Mouse (Mus musculus): ENCODE measurements around the gene Ms4a13. TPM values are rescaled to one million over a fixed set of nuclear protein-coding genes. Genes with fewer than 3 reads are reported as not detected.
A peak's percentile ranks its signal among the peaks of the same experiment; 100 is the strongest.

The Ms4a13 gene
- total RNA-seq (2021), result not detected
- not detected in 2 replicates for polyA plus RNA-seq (2012; rRNA removed)
- long read RNA-seq, result 0 reads

DNA sequence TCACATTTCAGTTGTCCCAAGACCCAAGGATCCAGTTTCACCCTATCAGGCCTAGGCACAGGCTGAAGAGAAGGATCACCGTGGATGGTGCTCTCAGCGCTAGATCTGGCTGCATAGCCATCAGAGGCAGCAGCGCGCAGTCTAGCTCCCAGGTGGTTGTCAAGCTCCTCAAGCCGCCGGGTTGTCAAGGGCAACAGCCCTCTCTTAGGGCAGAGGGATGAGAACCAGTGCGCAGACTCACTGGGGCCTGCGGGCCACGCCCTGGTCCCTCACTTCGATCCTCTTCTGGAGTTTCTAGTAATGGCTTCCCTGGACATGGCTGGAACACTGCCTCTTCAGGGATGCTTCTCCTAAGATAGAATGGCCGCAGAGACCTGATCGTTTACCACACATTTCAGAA, at the start of gene Ms4a13:
Ms4a13 (minus strand) TSS at position 192 of the 400 bp plus-strand sequence.
- Histone ChIP-seq H3K79me2 (replicated peaks; ENCODE audit: control insufficient read depth, insufficient read depth, low read length) (no peaks in the 10 kb centered on the region), H3K9ac (ENCODE audit: low read depth, low read length) (no peak within 1 kb of the TSS), H3K27me3 (ENCODE audit: control insufficient read depth, insufficient read depth, low read length) (no peaks in the 10 kb centered on the region)

DNA sequence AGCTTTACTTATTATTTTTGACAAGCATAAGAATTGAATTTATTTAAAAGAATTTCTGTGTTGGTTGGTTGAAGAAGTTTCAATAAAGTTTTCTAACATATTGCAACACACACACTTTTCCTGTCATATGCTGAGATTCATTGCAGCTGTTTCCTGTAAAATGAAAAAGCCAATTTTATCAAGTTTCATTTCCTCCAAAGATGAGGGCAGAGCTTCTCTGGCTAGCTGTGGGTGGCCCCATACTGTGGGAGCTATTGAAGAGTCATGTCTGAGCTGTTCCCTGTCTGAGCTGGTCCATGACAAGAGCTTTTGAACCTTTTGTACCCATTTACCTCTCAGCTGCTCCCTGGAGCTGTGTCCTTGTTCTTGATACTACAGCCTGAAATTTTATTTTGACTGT, 47.7 kb upstream of the Ms4a13 start:
- H3K36me3 ChIP-seq (ENCODE audit: control insufficient read depth, insufficient read depth, low read length), result no peaks in the 10 kb centered on the region
- DNase-seq, result peak in 1 of 2 experiments; percentile 39
- peaks cover 1% of the 10 kb centered on the region; the same call in 1 of the 2 replicates for H3K4me1 ChIP-seq (ENCODE audit: control insufficient read depth, insufficient read depth, low read length)
- H3K27me3 ChIP-seq (ENCODE audit: control insufficient read depth, insufficient read depth, low read length), result no peaks in the 10 kb centered on the region
- no peak overlapping the region for H3K4me3 ChIP-seq
- no peak overlapping the region for H3K27ac ChIP-seq
- intact Hi-C loops (cut with DNase I), result no loop called here
- TF ChIP-seq CTCF (IDR thresholded peaks at IDR 0.05), result no peak
- TF ChIP-seq POLR2A (IDR thresholded peaks at IDR 0.05; ENCODE audit: insufficient read depth, low read depth, low read length), result 0 out of 2 replicates have a peak, but pooled peaks have one; percentile 23
- TF ChIP-seq EP300 (IDR thresholded peaks at IDR 0.05; ENCODE audit: insufficient read depth, low read depth, low read length), result no peak
- no peaks in the 10 kb centered on the region for H3K79me2 ChIP-seq (replicated peaks; ENCODE audit: control insufficient read depth, insufficient read depth, low read length)
- H3K9ac ChIP-seq (ENCODE audit: low read depth, low read length), result no peak overlapping the region

More for the DNA sequence above, at the start of gene Ms4a13:
- Histone ChIP-seq H3K27ac (no peak within 1 kb of the TSS), H3K36me3 (ENCODE audit: control insufficient read depth, insufficient read depth, low read length) (no peaks in the 10 kb centered on the region), H3K4me3 (no peak within 1 kb of the TSS), H3K4me1 (ENCODE audit: control insufficient read depth, insufficient read depth, low read length) (no peaks in the 10 kb centered on the region)
- TF ChIP-seq EP300 (IDR thresholded peaks at IDR 0.05; ENCODE audit: insufficient read depth, low read depth, low read length), result no peak
- no peak for TF ChIP-seq CTCF (IDR thresholded peaks at IDR 0.05)
- no peak for TF ChIP-seq POLR2A (IDR thresholded peaks at IDR 0.05; ENCODE audit: insufficient read depth, low read depth, low read length)
- intact Hi-C loops (cut with DNase I), result no loop called here
- 68% methylated on average over 12 of the region's 12 CpGs for WGBS
- DNase-seq, result no peak

DNA sequence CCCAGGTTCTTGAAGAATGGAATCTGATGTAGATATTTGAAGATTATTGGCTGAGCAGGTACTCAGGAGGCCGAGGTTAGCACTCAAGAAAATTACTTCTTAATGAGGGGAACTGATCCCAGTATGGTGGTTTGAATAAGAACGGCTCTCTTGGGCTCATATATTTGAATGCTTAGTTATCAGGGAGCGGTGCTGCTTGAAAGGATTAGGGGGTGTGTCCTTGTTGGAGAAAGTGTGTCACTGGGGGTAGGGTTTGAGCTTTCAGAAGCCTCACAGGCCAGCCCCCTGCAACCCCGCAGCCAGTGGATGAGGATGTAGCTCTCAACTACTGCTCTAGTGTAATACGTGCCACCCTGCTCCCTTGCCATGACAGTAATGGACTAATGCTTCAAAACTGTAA, 46.0 kb upstream of the Ms4a13 start:
- DNase-seq, result no peak
- H3K4me3 ChIP-seq, result no peak overlapping the region
- TF ChIP-seq EP300 (IDR thresholded peaks at IDR 0.05; ENCODE audit: insufficient read depth, low read depth, low read length) (no peak), POLR2A (IDR thresholded peaks at IDR 0.05; ENCODE audit: insufficient read depth, low read depth, low read length) (no peak), CTCF (IDR thresholded peaks at IDR 0.05) (no peak)
- H3K79me2 ChIP-seq (replicated peaks; ENCODE audit: control insufficient read depth, insufficient read depth, low read length), result no peaks in the 10 kb centered on the region
- H3K4me1 ChIP-seq (ENCODE audit: control insufficient read depth, insufficient read depth, low read length), result peaks cover 1% of the 10 kb centered on the region; the same call in 1 of the 2 replicates
- H3K27ac ChIP-seq, result no peak overlapping the region
- no peak overlapping the region for H3K9ac ChIP-seq (ENCODE audit: low read depth, low read length)
- no peaks in the 10 kb centered on the region for H3K36me3 ChIP-seq (ENCODE audit: control insufficient read depth, insufficient read depth, low read length)
- intact Hi-C loops (cut with DNase I), result no loop called here
- 63% methylated on average over 5 of the region's 5 CpGs for WGBS
- H3K27me3 ChIP-seq (ENCODE audit: control insufficient read depth, insufficient read depth, low read length), result no peaks in the 10 kb centered on the region

DNA sequence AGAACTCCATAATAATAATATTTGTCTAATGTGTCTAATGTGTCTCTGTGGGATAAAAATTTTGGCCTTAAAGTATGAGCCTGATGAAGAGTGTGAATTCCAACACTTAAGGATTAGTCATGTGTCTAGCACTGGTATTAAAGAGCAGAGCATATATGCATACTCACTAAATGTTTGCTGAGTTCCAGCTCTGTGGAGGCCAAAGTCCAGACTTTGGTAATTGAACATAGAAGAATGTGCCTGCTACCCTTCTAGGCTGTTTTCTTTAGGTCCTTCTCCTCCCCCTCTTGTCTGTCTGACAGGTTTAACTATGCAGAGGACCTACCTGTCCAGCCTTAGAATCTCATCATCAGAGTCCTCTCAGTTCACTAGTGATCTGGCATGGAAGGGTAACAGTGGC, 39.3 kb upstream of the Ms4a13 start:
- H3K27ac ChIP-seq, result no peak overlapping the region
- intact Hi-C loops (cut with DNase I), result no loop called here
- no peak for DNase-seq

DNA sequence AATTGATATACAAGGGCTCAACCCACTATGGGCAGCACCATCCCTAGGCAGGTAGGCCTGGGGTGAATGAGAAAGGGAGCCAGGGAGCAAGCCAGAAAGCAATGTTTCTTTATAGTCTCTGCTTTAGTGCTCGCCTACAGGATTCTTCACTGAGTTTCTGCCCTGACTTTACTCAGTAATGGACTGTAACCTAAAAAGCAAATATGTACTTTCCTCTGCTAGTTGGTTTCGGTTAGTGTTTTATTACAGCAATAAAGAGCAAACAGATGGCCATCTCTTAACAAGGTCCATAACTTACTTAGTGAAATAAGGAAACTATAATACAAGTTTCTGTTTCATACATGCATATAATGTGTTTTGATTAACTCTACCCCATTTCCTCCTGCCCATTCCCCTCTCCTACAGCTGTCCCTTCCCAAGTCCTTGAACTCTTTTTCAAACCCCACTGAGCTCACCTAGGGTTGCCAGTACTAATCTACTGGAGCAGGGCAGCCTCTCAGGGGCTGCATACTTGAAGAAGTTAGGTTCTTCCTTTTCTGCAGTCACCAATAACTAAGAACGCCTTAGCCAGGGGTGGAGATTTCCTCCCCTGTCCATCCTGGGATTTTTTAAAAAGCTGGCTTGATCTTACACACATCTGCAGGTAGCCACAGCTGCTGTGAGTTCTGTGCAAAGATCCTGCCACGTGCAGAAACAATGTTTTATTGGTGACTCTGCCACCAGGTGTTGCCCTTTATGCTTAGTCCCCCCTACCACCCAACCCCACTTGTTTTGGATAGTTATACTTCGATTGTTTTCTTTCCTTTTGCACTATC, 38.6 kb upstream of the Ms4a13 start:
- Histone ChIP-seq H3K79me2 (replicated peaks; ENCODE audit: control insufficient read depth, insufficient read depth, low read length) (no peaks in the 10 kb centered on the region), H3K36me3 (ENCODE audit: control insufficient read depth, insufficient read depth, low read length) (no peaks in the 10 kb centered on the region), H3K27me3 (ENCODE audit: control insufficient read depth, insufficient read depth, low read length) (no peaks in the 10 kb centered on the region), H3K9ac (ENCODE audit: low read depth, low read length) (no peak overlapping the region), H3K4me1 (ENCODE audit: control insufficient read depth, insufficient read depth, low read length) (no peaks in the 10 kb centered on the region), H3K4me3 (no peak overlapping the region), H3K27ac (no peak overlapping the region)
- DNase-seq, result no peak
- 56% methylated on average over 5 of the region's 5 CpGs for WGBS
- TF ChIP-seq CTCF (IDR thresholded peaks at IDR 0.05) (no peak), POLR2A (IDR thresholded peaks at IDR 0.05; ENCODE audit: insufficient read depth, low read depth, low read length) (no peak), EP300 (IDR thresholded peaks at IDR 0.05; ENCODE audit: insufficient read depth, low read depth, low read length) (no peak)
- intact Hi-C loops (cut with DNase I), result no loop called here

More for the DNA sequence above, 39.3 kb upstream of the Ms4a13 start:
- H3K9ac ChIP-seq (ENCODE audit: low read depth, low read length), result no peak overlapping the region
- no peaks in the 10 kb centered on the region for H3K4me1 ChIP-seq (ENCODE audit: control insufficient read depth, insufficient read depth, low read length)
- H3K27me3 ChIP-seq (ENCODE audit: control insufficient read depth, insufficient read depth, low read length), result no peaks in the 10 kb centered on the region
- no peak overlapping the region for H3K4me3 ChIP-seq
- no peak for TF ChIP-seq CTCF (IDR thresholded peaks at IDR 0.05)
- no peaks in the 10 kb centered on the region for H3K79me2 ChIP-seq (replicated peaks; ENCODE audit: control insufficient read depth, insufficient read depth, low read length)
- no peaks in the 10 kb centered on the region for H3K36me3 ChIP-seq (ENCODE audit: control insufficient read depth, insufficient read depth, low read length)

DNA sequence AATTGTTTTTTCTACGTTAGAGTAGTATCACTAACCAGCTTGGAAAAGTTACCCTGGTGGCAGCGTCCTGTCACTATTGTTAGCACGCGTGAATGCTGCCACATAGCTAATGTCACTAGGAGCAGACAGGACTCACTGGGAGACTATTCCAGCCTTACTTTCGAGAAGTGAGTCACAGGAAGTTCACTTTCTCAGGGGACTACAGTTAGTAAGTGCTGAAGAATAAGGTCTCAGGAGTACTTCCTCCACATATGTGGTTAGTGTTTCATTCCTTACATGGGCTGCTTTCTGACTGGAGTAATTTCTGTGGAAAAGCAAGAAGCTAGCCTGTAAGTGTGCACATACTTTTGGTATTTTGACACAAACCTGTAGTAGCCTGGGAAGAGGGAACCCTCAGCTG, 37.7 kb upstream of the Ms4a13 start:
- H3K4me3 ChIP-seq, result no peak overlapping the region
- TF ChIP-seq POLR2A (IDR thresholded peaks at IDR 0.05; ENCODE audit: insufficient read depth, low read depth, low read length) (no peak), EP300 (IDR thresholded peaks at IDR 0.05; ENCODE audit: insufficient read depth, low read depth, low read length) (no peak), CTCF (IDR thresholded peaks at IDR 0.05) (no peak)
- no peak overlapping the region for H3K9ac ChIP-seq (ENCODE audit: low read depth, low read length)
- H3K79me2 ChIP-seq (replicated peaks; ENCODE audit: control insufficient read depth, insufficient read depth, low read length), result no peaks in the 10 kb centered on the region
- 32% methylated on average over 5 of the region's 5 CpGs for WGBS
- no peaks in the 10 kb centered on the region for H3K36me3 ChIP-seq (ENCODE audit: control insufficient read depth, insufficient read depth, low read length)
- DNase-seq, result no peak
- intact Hi-C loops (cut with DNase I), result no loop called here
- H3K27me3 ChIP-seq (ENCODE audit: control insufficient read depth, insufficient read depth, low read length), result no peaks in the 10 kb centered on the region
- no peaks in the 10 kb centered on the region for H3K4me1 ChIP-seq (ENCODE audit: control insufficient read depth, insufficient read depth, low read length)
- no peak overlapping the region for H3K27ac ChIP-seq

All from heart, adult 2 months (tissue).